Mouse (Mus musculus) neural tube, embryonic 13.5 days (tissue): ENCODE results near the gene Teddm3. TPM values are rescaled to one million over a fixed set of nuclear protein-coding genes. Genes with fewer than 3 reads are reported as not detected.
"Not testable (repeated sequence)": the region's sequence is repeated elsewhere in the genome, so short reads cannot be mapped to it uniquely, and the experiment has no call there.

Experiments
- ATAC-seq: fragments of 200-750 bp; cut with Nextera tagmentation; 2 replicates; pipeline ENCODE4 v1.8.0; 2017; ENCODE audit warnings: low read depth, mild to moderate bottlenecking, moderate TSS enrichment, moderate library complexity
- H3K27ac ChIP-seq: fragments of 300-500 bp; sonication (generic); replicated peaks from 2 replicates; pipeline ENCODE4 v1.5.1; 2015; ENCODE audit warnings: moderate library complexity, mild to moderate bottlenecking, inconsistent platforms
- H3K27me3 ChIP-seq: fragments of 300-500 bp; sonication (generic); 2 replicates; pipeline ENCODE4 v1.6.1; 2015; ENCODE audit warnings: mild to moderate bottlenecking, inconsistent platforms
- H3K36me3 ChIP-seq: fragments of 300-500 bp; sonication (generic); 2 replicates; pipeline ENCODE4 v1.6.1; 2015; ENCODE audit warnings: mild to moderate bottlenecking, inconsistent platforms
- H3K4me1 ChIP-seq: fragments of 300-500 bp; sonication (generic); replicated peaks from 2 replicates; pipeline ENCODE4 v1.6.1; 2015; ENCODE audit warnings: inconsistent platforms
- H3K4me2 ChIP-seq: fragments of 300-500 bp; sonication (generic); 2 replicates; pipeline ENCODE4 v1.6.1; 2015; ENCODE audit warnings: inconsistent platforms, mild to moderate bottlenecking, moderate library complexity
- H3K4me3 ChIP-seq: fragments of 300-500 bp; sonication (generic); 2 replicates; pipeline ENCODE4 v1.5.1; 2015; ENCODE audit warnings: mild to moderate bottlenecking, inconsistent platforms
- H3K9ac ChIP-seq: fragments of 300-500 bp; sonication (generic); 2 replicates; pipeline ENCODE4 v1.6.1; 2015; ENCODE audit warnings: moderate library complexity, mild to moderate bottlenecking, inconsistent platforms
- H3K9me3 ChIP-seq: fragments of 300-500 bp; sonication (generic); 2 replicates; pipeline ENCODE4 v1.6.1; 2016; ENCODE audit warnings: inconsistent platforms
- WGBS: fragments of 180-500 bp; shearing (Covaris S2); methylation state at CpG from one replicate; pipeline ENCODE4 v1.1.7; 2015; 5-methylcytosine and 5-hydroxymethylcytosine counted together
- polyA plus RNA-seq: library from polyadenylated mRNA; unstranded; fragments of >200 nt; fragmentation: Nextera tagmentation; extraction: Ambion mirVana; gene quantifications from 2 replicates; pipeline ENCODE4 v1.2.1, GENCODE M21; 2015

The Teddm3 gene
- polyA plus RNA-seq, 1 experiment from 2014 or later: not detected

GRCm38 (mm10) chr16:21187568-21187967, 33.8 kb upstream of the Teddm3 start:
- ATAC-seq: no peak

DNA sequence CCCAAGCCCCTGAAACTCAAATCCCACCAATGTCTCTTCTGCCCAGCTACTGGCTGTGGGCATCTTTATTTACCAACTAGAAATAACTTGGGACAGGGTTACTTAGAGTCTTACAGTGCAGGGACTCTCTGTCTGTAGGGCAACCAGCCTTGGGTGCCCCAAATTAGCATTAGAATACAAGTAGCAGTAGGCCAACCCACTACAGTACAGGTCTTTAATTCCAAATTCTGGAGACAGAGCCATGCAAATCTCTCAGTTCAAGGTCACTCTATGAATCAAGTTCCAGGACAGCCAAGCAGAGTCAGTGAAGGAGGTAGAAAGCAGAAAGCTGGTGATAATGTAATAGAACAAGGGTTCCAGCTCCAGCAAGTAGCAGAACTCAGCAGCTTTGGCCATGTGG, 30.9 kb upstream of the Teddm3 start:
- Histone ChIP-seq H3K4me1 (peaks cover 11% of the 10 kb centered on the region), H3K9ac (no peak overlapping the region), H3K27me3 (no peaks in the 10 kb centered on the region), H3K9me3 (no peaks in the 10 kb centered on the region), H3K36me3 (no peaks in the 10 kb centered on the region), H3K4me3 (no peak overlapping the region), H3K4me2 (no peak overlapping the region), H3K27ac (no peak overlapping the region)
- no peak for ATAC-seq

More at GRCm38 (mm10) chr16:21187568-21187967, 33.8 kb upstream of the Teddm3 start:
- 35% methylated on average over 7 of the region's 7 CpGs for WGBS
- peak overlapping the region; percentile 33; the same call in 1 of the 2 replicates for H3K27ac ChIP-seq
- H3K4me2 ChIP-seq: no peak overlapping the region
- H3K9me3 ChIP-seq: no peaks in the 10 kb centered on the region
- no peak overlapping the region for H3K9ac ChIP-seq
- H3K4me3 ChIP-seq: no peak overlapping the region
- no peaks in the 10 kb centered on the region for H3K36me3 ChIP-seq
- no peaks in the 10 kb centered on the region for H3K27me3 ChIP-seq
- H3K4me1 ChIP-seq: peaks cover 14% of the 10 kb centered on the region

DNA sequence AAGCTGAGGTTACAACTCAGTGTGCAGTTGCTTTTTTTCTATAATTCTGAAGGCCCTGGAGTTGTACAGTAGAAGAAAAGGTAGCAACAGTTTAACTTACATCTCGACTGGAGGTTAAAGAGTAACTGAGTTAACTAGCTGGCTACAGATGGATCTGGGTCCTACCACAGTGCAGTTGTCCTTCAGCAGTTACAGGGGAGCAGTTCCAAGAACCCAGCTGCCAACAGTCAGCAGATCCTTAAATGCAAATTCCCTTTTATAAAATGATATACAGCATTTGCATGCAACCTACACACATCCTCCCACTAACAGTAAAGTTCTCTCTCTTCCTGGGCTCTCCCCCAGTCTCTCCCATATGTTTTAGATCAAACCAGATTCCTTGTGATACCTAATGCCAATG, 28.3 kb upstream of the Teddm3 start:
- H3K27ac ChIP-seq: no peak overlapping the region
- H3K36me3 ChIP-seq: no peaks in the 10 kb centered on the region
- no peak for ATAC-seq
- H3K27me3 ChIP-seq: no peaks in the 10 kb centered on the region
- H3K9me3 ChIP-seq: no peaks in the 10 kb centered on the region
- H3K4me3 ChIP-seq: no peak overlapping the region
- no peak overlapping the region for H3K4me2 ChIP-seq
- no peak overlapping the region for H3K9ac ChIP-seq
- peaks cover 4% of the 10 kb centered on the region for H3K4me1 ChIP-seq
- WGBS: 82% methylated on average over 1 of the region's 1 CpGs

GRCm38 (mm10) chr16:21175236-21175635, 21.4 kb upstream of the Teddm3 start:
- ATAC-seq: no peak
- no peak overlapping the region for H3K27ac ChIP-seq
- WGBS: no CpG with 5 or more reads among the region's 1 CpGs
- H3K9ac ChIP-seq: no peak overlapping the region
- no peaks in the 10 kb centered on the region for H3K36me3 ChIP-seq
- H3K9me3 ChIP-seq: no peaks in the 10 kb centered on the region
- no peak overlapping the region for H3K4me2 ChIP-seq
- no peaks in the 10 kb centered on the region for H3K27me3 ChIP-seq
- H3K4me1 ChIP-seq: no peaks in the 10 kb centered on the region
- H3K4me3 ChIP-seq: no peak overlapping the region

DNA sequence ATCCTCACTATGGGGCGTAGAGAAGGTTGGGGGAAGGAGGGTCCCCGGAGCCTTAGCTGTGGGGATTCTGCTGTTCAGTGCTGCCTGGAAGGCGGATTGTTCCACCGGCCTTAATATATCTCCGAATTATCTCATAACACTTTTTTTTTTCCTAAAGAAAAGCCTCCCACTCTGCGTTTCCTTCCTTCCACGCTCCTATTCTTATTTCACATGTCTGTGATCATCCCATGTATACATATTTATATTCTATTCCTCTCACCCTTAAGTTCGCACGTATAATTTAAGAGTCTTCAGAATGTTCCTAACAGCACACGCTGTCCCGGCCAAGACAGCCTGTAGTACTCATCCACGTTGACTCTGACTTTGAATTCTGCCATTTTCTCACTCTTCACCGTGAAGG, 14.9 kb upstream of the Teddm3 start:
- 91% methylated on average over 13 of the region's 13 CpGs for WGBS

DNA sequence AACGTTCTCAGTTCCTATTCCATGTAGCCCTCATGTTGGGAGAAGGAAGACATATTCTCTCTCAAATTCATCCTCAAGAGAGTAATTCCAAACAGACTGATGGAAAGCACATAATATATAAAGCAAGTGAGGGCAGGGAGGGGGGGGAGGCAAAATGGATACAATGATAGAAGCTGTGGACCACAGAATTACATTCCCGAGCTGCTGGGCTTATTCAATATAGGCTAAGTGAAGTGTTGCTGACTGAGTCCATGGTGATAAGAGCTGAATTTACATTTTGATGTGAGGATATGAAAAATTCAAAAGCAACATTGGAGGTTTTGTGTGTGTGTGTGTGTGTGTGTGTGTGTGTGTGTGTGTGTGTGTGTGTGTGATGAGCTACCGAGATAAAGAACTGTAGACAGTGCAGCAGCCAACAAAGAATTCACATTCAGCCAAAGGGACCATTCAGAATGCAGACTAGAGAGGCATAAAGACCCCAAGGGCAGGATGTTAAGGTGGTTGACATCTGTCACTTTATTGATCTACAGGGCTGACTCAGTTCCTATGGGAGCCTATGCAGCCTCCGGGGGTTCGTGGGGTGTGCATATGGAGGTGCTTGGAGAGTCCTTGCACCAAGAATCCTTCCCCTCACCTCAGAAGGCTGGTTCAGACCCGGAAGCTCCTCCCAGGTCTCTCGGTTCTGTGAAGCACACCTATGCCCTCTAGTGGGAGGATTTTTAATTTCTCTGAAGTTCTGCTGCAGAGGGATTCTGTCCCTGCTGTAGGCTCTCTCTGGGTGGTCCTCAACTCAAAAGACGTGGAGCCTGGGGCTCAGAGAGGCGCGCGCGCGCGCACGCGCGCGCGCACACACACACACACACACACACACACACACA, 11.8 kb upstream of the Teddm3 start:
- not testable (repeated sequence) for H3K4me1 ChIP-seq, H3K9me3 ChIP-seq, H3K27ac ChIP-seq, H3K36me3 ChIP-seq, H3K9ac ChIP-seq, H3K27me3 ChIP-seq, H3K4me2 ChIP-seq, H3K4me3 ChIP-seq
- peak; percentile 86 for ATAC-seq
- 16% methylated on average over 18 of the region's 19 CpGs for WGBS

More for the DNA sequence above, 14.9 kb upstream of the Teddm3 start:
- Histone ChIP-seq H3K4me3 (no peak overlapping the region), H3K9me3 (no peaks in the 10 kb centered on the region), H3K4me1 (no peaks in the 10 kb centered on the region), H3K36me3 (no peaks in the 10 kb centered on the region), H3K9ac (no peak overlapping the region), H3K27me3 (no peaks in the 10 kb centered on the region), H3K4me2 (no peak overlapping the region), H3K27ac (no peak overlapping the region)
- no peak for ATAC-seq

DNA sequence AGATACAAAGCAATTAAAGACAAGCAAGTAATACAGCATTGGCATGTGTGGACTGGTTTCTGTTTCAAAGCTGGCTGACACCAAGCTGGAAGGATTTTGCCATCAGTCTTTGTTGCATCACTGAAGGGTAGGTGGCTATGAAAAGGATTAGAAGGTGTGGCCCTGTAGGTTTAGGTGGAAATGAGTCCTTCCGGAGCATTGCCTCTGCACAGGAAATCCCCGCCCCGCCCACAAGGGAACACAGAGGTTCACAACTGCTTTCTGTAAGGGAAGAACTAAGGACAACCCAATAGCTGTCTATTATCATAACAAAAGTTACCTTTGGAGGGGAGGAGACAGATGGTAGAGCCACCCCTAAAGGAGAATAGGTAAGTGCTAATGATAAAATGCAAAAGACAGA, 9.6 kb upstream of the Teddm3 start:
- not testable (repeated sequence) for H3K36me3 ChIP-seq, H3K27me3 ChIP-seq, H3K4me1 ChIP-seq, ATAC-seq, H3K9me3 ChIP-seq, H3K27ac ChIP-seq, H3K9ac ChIP-seq, H3K4me3 ChIP-seq, H3K4me2 ChIP-seq
- WGBS: 83% methylated on average over 3 of the region's 3 CpGs

DNA sequence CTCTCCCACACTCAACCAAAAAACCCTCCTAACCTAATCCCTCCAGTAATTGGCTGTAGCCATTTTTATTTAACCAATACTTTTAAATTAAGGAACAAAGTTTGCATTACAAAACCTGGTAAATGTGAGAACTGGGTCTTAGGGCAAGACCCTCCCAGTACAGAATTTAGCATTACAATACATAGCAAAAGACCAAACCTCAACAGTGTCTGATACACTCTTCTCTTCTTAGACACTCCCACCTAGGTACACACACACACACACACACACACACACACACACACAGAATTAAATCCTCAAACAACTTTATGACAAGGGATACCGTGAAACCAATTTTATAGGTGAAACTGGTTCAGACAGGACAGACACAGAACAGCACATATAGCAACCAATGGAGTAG, 5.4 kb upstream of the Teddm3 start:
- H3K36me3 ChIP-seq, H3K4me2 ChIP-seq, ATAC-seq, H3K4me1 ChIP-seq, H3K9ac ChIP-seq, H3K4me3 ChIP-seq, H3K27me3 ChIP-seq, H3K9me3 ChIP-seq, H3K27ac ChIP-seq: not testable (repeated sequence)
- WGBS: 87% methylated on average over 1 of the region's 1 CpGs

GRCm38 (mm10) chr16:21156261-21156660, 2.5 kb upstream of the Teddm3 start:
- not testable (repeated sequence) for H3K9ac ChIP-seq, H3K27ac ChIP-seq, H3K4me2 ChIP-seq, H3K36me3 ChIP-seq, H3K9me3 ChIP-seq, H3K27me3 ChIP-seq, H3K4me1 ChIP-seq, ATAC-seq, H3K4me3 ChIP-seq

- ATAC-seq: no peak
- 62% methylated on average over 4 of the region's 4 CpGs for WGBS
Measured at GRCm38 (mm10) chr16:21151564-21152361, 2.0 kb downstream of the Teddm3 start.

GRCm38 (mm10) chr16:21149896-21150295, 3.9 kb downstream of the Teddm3 start:
- Histone ChIP-seq H3K27me3 (no peaks in the 10 kb centered on the region), H3K4me2 (no peak overlapping the region)

More at GRCm38 (mm10) chr16:21151564-21152361, 2.0 kb downstream of the Teddm3 start:
- no peaks in the 10 kb centered on the region for H3K36me3 ChIP-seq
- H3K4me3 ChIP-seq: no peak overlapping the region
- no peaks in the 10 kb centered on the region for H3K27me3 ChIP-seq
- no peak overlapping the region for H3K9ac ChIP-seq
- no peak overlapping the region for H3K27ac ChIP-seq
- H3K9me3 ChIP-seq: no peaks in the 10 kb centered on the region
- H3K4me2 ChIP-seq: no peak overlapping the region
- no peaks in the 10 kb centered on the region for H3K4me1 ChIP-seq

GRCm38 (mm10) chr16:21148451-21148850, 5.3 kb downstream of the Teddm3 start:
- not testable (repeated sequence) for ATAC-seq, H3K9me3 ChIP-seq, H3K27ac ChIP-seq, H3K4me3 ChIP-seq, H3K4me2 ChIP-seq, H3K9ac ChIP-seq, H3K4me1 ChIP-seq, H3K36me3 ChIP-seq, H3K27me3 ChIP-seq
- 76% methylated on average over 1 of the region's 1 CpGs for WGBS

More at GRCm38 (mm10) chr16:21149896-21150295, 3.9 kb downstream of the Teddm3 start:
- H3K36me3 ChIP-seq: no peaks in the 10 kb centered on the region
- ATAC-seq: no peak
- H3K4me3 ChIP-seq: no peak overlapping the region
- H3K9ac ChIP-seq: no peak overlapping the region
- H3K4me1 ChIP-seq: no peaks in the 10 kb centered on the region
- H3K27ac ChIP-seq: no peak overlapping the region
- no peaks in the 10 kb centered on the region for H3K9me3 ChIP-seq
